Mouse (Mus musculus) myocyte (in vitro differentiated cells): ENCODE data around the gene Ugt1a6a.

Source experiments
- MAX ChIP-seq: IDR thresholded peaks from one replicate; pipeline ENCODE4 v1.6.1; 2011; ENCODE audit warnings: low read depth, mild to moderate bottlenecking, control low read depth
- POLR2A ChIP-seq: IDR thresholded peaks from one replicate; pipeline ENCODE4 v1.6.1; 2011; ENCODE audit warnings: low read depth, mild to moderate bottlenecking, control low read depth, moderate library complexity; ENCODE audit not compliant: insufficient read length
- POLR2AphosphoS2 ChIP-seq: IDR thresholded peaks from one replicate; pipeline ENCODE4 v1.6.1; 2011; ENCODE audit warnings: low read depth, control low read depth; ENCODE audit not compliant: insufficient read length
- TCF12 ChIP-seq: IDR thresholded peaks from one replicate; pipeline ENCODE4 v1.6.1; 2011; ENCODE audit warnings: mild to moderate bottlenecking, control low read depth; ENCODE audit not compliant: poor library complexity, insufficient read depth, severe bottlenecking

DNA sequence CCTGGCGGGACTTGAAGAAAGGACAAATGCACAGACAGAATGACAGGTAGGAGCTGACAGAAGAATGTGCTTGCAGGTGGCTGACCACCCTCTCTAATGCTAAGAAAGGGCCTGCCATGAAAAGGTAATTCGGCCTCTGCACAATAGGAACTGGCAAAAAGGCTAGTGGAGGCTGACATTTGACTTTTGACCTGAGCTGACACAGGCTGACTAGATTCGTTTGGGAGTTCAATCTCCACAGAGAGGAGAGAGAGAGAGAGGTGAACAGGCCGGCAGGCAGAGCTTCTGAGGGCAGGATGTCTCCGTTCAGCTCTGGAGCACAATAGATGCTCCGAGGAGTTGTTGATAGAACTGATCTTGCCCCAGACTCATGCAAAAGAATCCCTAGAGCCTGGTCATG is 111.8 kb downstream of the Ugt1a6a start:
- TF ChIP-seq POLR2AphosphoS2 (no peak), POLR2A (no peak), MAX (no peak), TCF12 (no peak)
